Mouse (Mus musculus) splenic B cell, adult 2 months (primary cell): Measurements from ENCODE around the gene Gm20388.

Source experiments
- DNase-seq: peaks from one replicate; pipeline ENCODE4 v3.0.0-alpha.2; 2011; ENCODE audit warnings: low read depth, low spot score
- H3K27me3 ChIP-seq: 2 replicates; pipeline ENCODE4 v1.6.1; 2012; ENCODE audit warnings: mild to moderate bottlenecking, low read length, moderate library complexity, mixed read lengths; ENCODE audit not compliant: control insufficient read depth, poor library complexity, insufficient read depth, severe bottlenecking
- H3K36me3 ChIP-seq: 2 replicates; pipeline ENCODE4 v1.6.1; 2012; ENCODE audit warnings: mild to moderate bottlenecking, low read length, moderate library complexity, mixed read lengths; ENCODE audit not compliant: control insufficient read depth, poor library complexity, insufficient read depth, severe bottlenecking

Gene Gm20388

GRCm38 (mm10) chr8:120067936-120068668 lies 157.5 kb downstream of the Gm20388 start:
- no peaks in the 10 kb centered on the region for H3K27me3 ChIP-seq
- no peak for DNase-seq
- H3K36me3 ChIP-seq = no peaks in the 10 kb centered on the region

- H3K36me3 ChIP-seq = no peaks in the 10 kb centered on the region
- no peaks in the 10 kb centered on the region for H3K27me3 ChIP-seq
- DNase-seq = peak; percentile 74
Measured at GRCm38 (mm10) chr8:120071684-120072083, 161.0 kb downstream of the Gm20388 start.

GRCm38 (mm10) chr8:120072259-120072658 lies 161.6 kb downstream of the Gm20388 start:
- H3K27me3 ChIP-seq = no peaks in the 10 kb centered on the region
- no peaks in the 10 kb centered on the region for H3K36me3 ChIP-seq
- DNase-seq = no peak

GRCm38 (mm10) chr8:120072827-120073226 lies 162.2 kb downstream of the Gm20388 start:
- no peaks in the 10 kb centered on the region for H3K36me3 ChIP-seq
- DNase-seq = no peak
- no peaks in the 10 kb centered on the region for H3K27me3 ChIP-seq

GRCm38 (mm10) chr8:120074516-120074915 lies 163.9 kb downstream of the Gm20388 start:
- H3K36me3 ChIP-seq = no peaks in the 10 kb centered on the region
- no peak for DNase-seq
- no peaks in the 10 kb centered on the region for H3K27me3 ChIP-seq

- Histone ChIP-seq H3K27me3 (no peaks in the 10 kb centered on the region), H3K36me3 (no peaks in the 10 kb centered on the region)
- DNase-seq = no peak
Measured at GRCm38 (mm10) chr8:120075347-120075746, 164.7 kb downstream of the Gm20388 start.

- Histone ChIP-seq H3K36me3 (no peaks in the 10 kb centered on the region; the same call in 1 of the 2 replicates), H3K27me3 (no peaks in the 10 kb centered on the region)
- peak; percentile 81 for DNase-seq
Measured at GRCm38 (mm10) chr8:120078080-120078479, 167.4 kb downstream of the Gm20388 start.

- DNase-seq = no peak
- Histone ChIP-seq H3K36me3 (peaks cover 2% of the 10 kb centered on the region; the same call in 1 of the 2 replicates), H3K27me3 (no peaks in the 10 kb centered on the region)
Measured at GRCm38 (mm10) chr8:120079361-120079760, 168.7 kb downstream of the Gm20388 start.

GRCm38 (mm10) chr8:120083261-120083660 lies 172.6 kb downstream of the Gm20388 start:
- no peak for DNase-seq
- Histone ChIP-seq H3K36me3 (peaks cover 10% of the 10 kb centered on the region), H3K27me3 (no peaks in the 10 kb centered on the region)

- DNase-seq = no peak
- H3K27me3 ChIP-seq = no peaks in the 10 kb centered on the region
- H3K36me3 ChIP-seq = peaks cover 10% of the 10 kb centered on the region
Measured at GRCm38 (mm10) chr8:120084783-120085182, 174.1 kb downstream of the Gm20388 start.

- DNase-seq = no peak
- Histone ChIP-seq H3K27me3 (no peaks in the 10 kb centered on the region), H3K36me3 (peaks cover 9% of the 10 kb centered on the region)
Measured at GRCm38 (mm10) chr8:120089511-120089910, 178.9 kb downstream of the Gm20388 start.

GRCm38 (mm10) chr8:120091032-120091431 lies 180.4 kb downstream of the Gm20388 start:
- no peak for DNase-seq
- Histone ChIP-seq H3K27me3 (no peaks in the 10 kb centered on the region), H3K36me3 (peaks cover 7% of the 10 kb centered on the region; the same call in 1 of the 2 replicates)

GRCm38 (mm10) chr8:120093103-120093502 lies 182.5 kb downstream of the Gm20388 start:
- DNase-seq = no peak
- Histone ChIP-seq H3K27me3 (no peaks in the 10 kb centered on the region), H3K36me3 (no peaks in the 10 kb centered on the region; the same call in 1 of the 2 replicates)

GRCm38 (mm10) chr8:120094801-120095200 lies 184.2 kb downstream of the Gm20388 start:
- Histone ChIP-seq H3K36me3 (no peaks in the 10 kb centered on the region; the same call in 1 of the 2 replicates), H3K27me3 (no peaks in the 10 kb centered on the region)
- no peak for DNase-seq

GRCm38 (mm10) chr8:120096486-120096885 lies 185.8 kb downstream of the Gm20388 start:
- no peak for DNase-seq
- Histone ChIP-seq H3K36me3 (no peaks in the 10 kb centered on the region; the same call in 1 of the 2 replicates), H3K27me3 (no peaks in the 10 kb centered on the region)
